Mouse (Mus musculus) heart, postnatal 0 days (tissue): ENCODE data around the gene Pgap2. TPM values are rescaled to one million over a fixed set of nuclear protein-coding genes. Genes with fewer than 3 reads are reported as not detected.

ENCODE experiments used
- ATAC-seq: fragments of 200-750 bp; cut with Nextera tagmentation; 2 replicates; pipeline ENCODE4 v1.8.0; 2017; ENCODE audit warnings: low read depth, moderate number of reproducible peaks, moderate library complexity; ENCODE audit not compliant: insufficient read depth
- DNase-seq: peaks from one replicate; pipeline ENCODE4 v3.0.0-alpha.2; 2016; ENCODE audit warnings: low spot score
- H3K27ac ChIP-seq: fragments of 300-500 bp; sonication (generic); 2 replicates; pipeline ENCODE4 v1.5.1; 2014; ENCODE audit warnings: low read depth, mild to moderate bottlenecking
- H3K27me3 ChIP-seq: fragments of 300-500 bp; sonication (generic); 2 replicates; pipeline ENCODE4 v1.6.1; 2014; ENCODE audit warnings: low read length, mixed read lengths; ENCODE audit not compliant: control insufficient read depth, insufficient read depth
- H3K36me3 ChIP-seq: fragments of 300-500 bp; sonication (generic); replicated peaks from 2 replicates; pipeline ENCODE4 v1.6.1; 2014; ENCODE audit warnings: low read length, mixed read lengths; ENCODE audit not compliant: control insufficient read depth, insufficient read depth
- H3K4me1 ChIP-seq: fragments of 300-500 bp; sonication (generic); 2 replicates; pipeline ENCODE4 v1.6.1; 2014; ENCODE audit warnings: antibody characterized with exemption; ENCODE audit not compliant: control insufficient read depth, insufficient read depth
- H3K4me2 ChIP-seq: fragments of 300-500 bp; sonication (generic); 2 replicates; pipeline ENCODE4 v1.6.1; 2014; ENCODE audit warnings: low read depth, mild to moderate bottlenecking, low read length, moderate library complexity
- H3K4me3 ChIP-seq: fragments of 300-500 bp; sonication (generic); 2 replicates; pipeline ENCODE4 v1.5.1; 2014; ENCODE audit warnings: low read depth, low read length
- H3K9ac ChIP-seq: fragments of 300-500 bp; sonication (generic); replicated peaks from 2 replicates; pipeline ENCODE4 v1.6.1; 2014; ENCODE audit warnings: low read depth, low read length, mixed read lengths
- H3K9me3 ChIP-seq: fragments of 300-500 bp; sonication (generic); replicated peaks from 2 replicates; pipeline ENCODE4 v1.6.1; 2016; ENCODE audit warnings: low read length; ENCODE audit not compliant: control insufficient read depth
- CTCF ChIP-seq: IDR thresholded peaks from 2 replicates; pipeline ENCODE4 v1.5.1; 2016; ENCODE audit warnings: antibody characterized with exemption, control low read depth, low read depth
- EP300 ChIP-seq: IDR thresholded peaks from 2 replicates; pipeline ENCODE4 v1.6.1; 2016; ENCODE audit warnings: antibody characterized with exemption, low read depth
- WGBS: fragments of 180-500 bp; shearing (Covaris S2); extraction: QIAGEN DNeasy Blood & Tissue Kit; methylation state at CpG from one replicate; pipeline ENCODE4 v1.1.7; 2014; 5-methylcytosine and 5-hydroxymethylcytosine counted together
- polyA plus RNA-seq: library from polyadenylated mRNA; unstranded; fragments of >200 nt; fragmentation: Nextera tagmentation; extraction: Ambion mirVana; gene quantifications from 2 replicates; pipeline ENCODE4 v1.2.1, GENCODE M21; 2015
- total RNA-seq: library from RNA; depleted of rRNA; stranded (reverse); fragments of >200 nt; gene quantifications from 2 replicates; pipeline ENCODE4 v1.2.3, GENCODE M21; 2014; ENCODE audit warnings: low replicate concordance

The Pgap2 gene
- total and polyA plus RNA-seq, 2 experiments from 2014 or later, result 60.9 to 117 TPM

GRCm38 (mm10) chr7:102242371-102242770, 32.4 kb downstream of the Pgap2 start:
- Histone ChIP-seq H3K36me3 (peaks cover 43% of the 10 kb centered on the region), H3K4me3 (no peak overlapping the region), H3K9ac (no peak overlapping the region), H3K27ac (no peak overlapping the region), H3K9me3 (no peaks in the 10 kb centered on the region), H3K4me2 (no peak overlapping the region), H3K4me1 (peaks cover 40% of the 10 kb centered on the region), H3K27me3 (no peaks in the 10 kb centered on the region)
- WGBS, result 74% methylated on average over 5 of the region's 5 CpGs
- no peak for TF ChIP-seq EP300
- TF ChIP-seq CTCF, result no peak
- ATAC-seq (no peak), DNase-seq (no peak)

- no peak overlapping the region for H3K9ac ChIP-seq
- H3K27ac ChIP-seq, result no peak overlapping the region
- ATAC-seq, result no peak
- no peak for DNase-seq
- peaks cover 44% of the 10 kb centered on the region for H3K4me1 ChIP-seq
- H3K36me3 ChIP-seq, result peaks cover 37% of the 10 kb centered on the region
- no peak for TF ChIP-seq EP300
- TF ChIP-seq CTCF, result no peak
- no peaks in the 10 kb centered on the region for H3K27me3 ChIP-seq
- 53% methylated on average over 3 of the region's 3 CpGs for WGBS
- H3K4me3 ChIP-seq, result no peak overlapping the region
- no peak overlapping the region for H3K4me2 ChIP-seq
- H3K9me3 ChIP-seq, result no peaks in the 10 kb centered on the region
Observed at GRCm38 (mm10) chr7:102242917-102243316, 32.9 kb downstream of the Pgap2 start.

GRCm38 (mm10) chr7:102243870-102244269, 33.9 kb downstream of the Pgap2 start:
- H3K4me1 ChIP-seq, result peaks cover 52% of the 10 kb centered on the region
- 69% methylated on average over 2 of the region's 2 CpGs for WGBS
- no peak for TF ChIP-seq EP300
- no peak for TF ChIP-seq CTCF

GRCm38 (mm10) chr7:102244782-102245535, 35.0 kb downstream of the Pgap2 start:
- H3K36me3 ChIP-seq, result peaks cover 18% of the 10 kb centered on the region
- H3K27me3 ChIP-seq, result no peaks in the 10 kb centered on the region
- H3K4me1 ChIP-seq, result peaks cover 52% of the 10 kb centered on the region
- WGBS, result 71% methylated on average over 3 of the region's 3 CpGs
- no peak overlapping the region for H3K4me2 ChIP-seq
- H3K9me3 ChIP-seq, result no peaks in the 10 kb centered on the region
- DNase-seq (no peak), ATAC-seq (no peak)
- TF ChIP-seq CTCF (no peak), EP300 (no peak)
- H3K9ac ChIP-seq, result no peak overlapping the region
- H3K4me3 ChIP-seq, result no peak overlapping the region
- peak overlapping the region; percentile 56 for H3K27ac ChIP-seq

More at GRCm38 (mm10) chr7:102243870-102244269, 33.9 kb downstream of the Pgap2 start:
- Histone ChIP-seq H3K9me3 (no peaks in the 10 kb centered on the region), H3K4me2 (no peak overlapping the region), H3K27ac (peak overlapping the region; percentile 18; the same call in 1 of the 2 replicates), H3K9ac (no peak overlapping the region), H3K27me3 (no peaks in the 10 kb centered on the region), H3K4me3 (no peak overlapping the region), H3K36me3 (peaks cover 28% of the 10 kb centered on the region)
- DNase-seq (no peak), ATAC-seq (no peak)

GRCm38 (mm10) chr7:102245775-102246174, 35.8 kb downstream of the Pgap2 start:
- Histone ChIP-seq H3K4me3 (no peak overlapping the region), H3K4me1 (peaks cover 52% of the 10 kb centered on the region), H3K4me2 (peak overlapping the region; percentile 81), H3K9ac (no peak overlapping the region; the same call in 1 of the 2 replicates), H3K9me3 (no peaks in the 10 kb centered on the region), H3K27me3 (no peaks in the 10 kb centered on the region), H3K27ac (peak overlapping the region; percentile 56), H3K36me3 (peaks cover 11% of the 10 kb centered on the region; the same call in 1 of the 2 replicates)
- 13% methylated on average over 1 of the region's 1 CpGs for WGBS
- TF ChIP-seq EP300, result no peak
- no peak for TF ChIP-seq CTCF
- ATAC-seq (no peak), DNase-seq (no peak)

- no peak for ATAC-seq
Observed at GRCm38 (mm10) chr7:102246265-102246664, 36.3 kb downstream of the Pgap2 start.

More at GRCm38 (mm10) chr7:102246265-102246664, 36.3 kb downstream of the Pgap2 start:
- H3K27ac ChIP-seq, result peak overlapping the region; percentile 56
- no peak overlapping the region for H3K4me3 ChIP-seq
- peak overlapping the region; percentile 81 for H3K4me2 ChIP-seq
- H3K4me1 ChIP-seq, result peaks cover 52% of the 10 kb centered on the region
- TF ChIP-seq EP300 (no peak), CTCF (no peak)
- peaks cover 7% of the 10 kb centered on the region; the same call in 1 of the 2 replicates for H3K36me3 ChIP-seq
- WGBS, result 54% methylated on average over 6 of the region's 6 CpGs
- DNase-seq, result no peak
- H3K9me3 ChIP-seq, result no peaks in the 10 kb centered on the region
- H3K9ac ChIP-seq, result no peak overlapping the region
- no peaks in the 10 kb centered on the region for H3K27me3 ChIP-seq
